Mouse (Mus musculus): ENCODE results near the gene Mrpl45. TPM values are rescaled to one million over a fixed set of nuclear protein-coding genes. Genes with fewer than 3 reads are reported as not detected.
A peak's percentile ranks its signal among the peaks of the same experiment; 100 is the strongest.

Mrpl45 gene
- polyA plus RNA-seq, 1 experiment from 2014 or later: 58.4 TPM

- H3K9ac ChIP-seq (ENCODE audit: low read depth, low read length): peak overlapping the region; percentile 99; the same call in 1 of the 2 replicates
Measured at GRCm38 (mm10) chr11:97278456-97278855, 37.1 kb upstream of the Mrpl45 start.

GRCm38 (mm10) chr11:97279040-97279404, 36.5 kb upstream of the Mrpl45 start:
- H3K4me2 ChIP-seq (replicated peaks; ENCODE audit: low read depth, low read length): peak overlapping the region; percentile 61
- no peak overlapping the region for H3K27ac ChIP-seq (ENCODE audit: low read depth, low read length)
- H3K27me3 ChIP-seq (ENCODE audit: control insufficient read depth, insufficient read depth, low read length): no peaks in the 10 kb centered on the region
- peak overlapping the region; percentile 99 for H3K9ac ChIP-seq (ENCODE audit: low read depth, low read length)
- peaks cover 10% of the 10 kb centered on the region for H3K4me1 ChIP-seq (ENCODE audit: control insufficient read depth, insufficient read depth, low read length)
- no peaks in the 10 kb centered on the region for H3K36me3 ChIP-seq (ENCODE audit: control insufficient read depth, insufficient read depth, low read length)
- ATAC-seq (ENCODE audit: low FRiP score, low TSS enrichment): no peak
- peak overlapping the region; percentile 99 for H3K4me3 ChIP-seq (ENCODE audit: low read length)
- no peaks in the 10 kb centered on the region for H3K9me3 ChIP-seq (ENCODE audit: control insufficient read depth, low read length)
- WGBS: 21% methylated on average over 11 of the region's 11 CpGs

More at GRCm38 (mm10) chr11:97278456-97278855, 37.1 kb upstream of the Mrpl45 start:
- no peaks in the 10 kb centered on the region for H3K27me3 ChIP-seq (ENCODE audit: control insufficient read depth, insufficient read depth, low read length)
- peak overlapping the region; percentile 99; the same call in 1 of the 2 replicates for H3K4me3 ChIP-seq (ENCODE audit: low read length)
- no peaks in the 10 kb centered on the region for H3K36me3 ChIP-seq (ENCODE audit: control insufficient read depth, insufficient read depth, low read length)
- ATAC-seq (ENCODE audit: low FRiP score, low TSS enrichment): no peak
- 64% methylated on average over 6 of the region's 6 CpGs for WGBS
- H3K9me3 ChIP-seq (ENCODE audit: control insufficient read depth, low read length): no peaks in the 10 kb centered on the region
- H3K4me2 ChIP-seq (replicated peaks; ENCODE audit: low read depth, low read length): peak overlapping the region; percentile 61
- H3K4me1 ChIP-seq (ENCODE audit: control insufficient read depth, insufficient read depth, low read length): peaks cover 10% of the 10 kb centered on the region
- H3K27ac ChIP-seq (ENCODE audit: low read depth, low read length): no peak overlapping the region

- ATAC-seq (ENCODE audit: low FRiP score, low TSS enrichment): peak; percentile 84
- Histone ChIP-seq H3K4me1 (ENCODE audit: control insufficient read depth, insufficient read depth, low read length) (peaks cover 10% of the 10 kb centered on the region), H3K27ac (ENCODE audit: low read depth, low read length) (peak overlapping the region; percentile 97), H3K4me3 (ENCODE audit: low read length) (peak overlapping the region; percentile 99), H3K36me3 (ENCODE audit: control insufficient read depth, insufficient read depth, low read length) (no peaks in the 10 kb centered on the region), H3K27me3 (ENCODE audit: control insufficient read depth, insufficient read depth, low read length) (no peaks in the 10 kb centered on the region), H3K9ac (ENCODE audit: low read depth, low read length) (peak overlapping the region; percentile 99), H3K4me2 (replicated peaks; ENCODE audit: low read depth, low read length) (peak overlapping the region; percentile 61), H3K9me3 (ENCODE audit: control insufficient read depth, low read length) (no peaks in the 10 kb centered on the region)
- WGBS: under 1% methylated on average over 50 of the region's 64 CpGs
Measured at GRCm38 (mm10) chr11:97279405-97280215, 35.9 kb upstream of the Mrpl45 start.

- Histone ChIP-seq H3K4me3 (ENCODE audit: low read length) (peak within 1 kb of the TSS; percentile 99), H3K27ac (ENCODE audit: low read depth, low read length) (peak within 1 kb of the TSS; percentile 97), H3K4me2 (replicated peaks; ENCODE audit: low read depth, low read length) (peak within 1 kb of the TSS; percentile 61), H3K27me3 (ENCODE audit: control insufficient read depth, insufficient read depth, low read length) (no peaks in the 10 kb centered on the region), H3K9ac (ENCODE audit: low read depth, low read length) (peak within 1 kb of the TSS; percentile 99), H3K9me3 (ENCODE audit: control insufficient read depth, low read length) (no peaks in the 10 kb centered on the region), H3K4me1 (ENCODE audit: control insufficient read depth, insufficient read depth, low read length) (peaks cover 10% of the 10 kb centered on the region), H3K36me3 (ENCODE audit: control insufficient read depth, insufficient read depth, low read length) (no peaks in the 10 kb centered on the region)
- ATAC-seq (ENCODE audit: low FRiP score, low TSS enrichment): peak; percentile 75
- 1% methylated on average over 61 of the region's 83 CpGs for WGBS
Measured at GRCm38 (mm10) chr11:97280216-97280861, 35.2 kb upstream of the Mrpl45 start, which contains the start of gene Npepps. TSS of gene Npepps (minus strand) at chr11:97280638.

- H3K4me1 ChIP-seq (ENCODE audit: control insufficient read depth, insufficient read depth, low read length): peaks cover 14% of the 10 kb centered on the region
- H3K36me3 ChIP-seq (ENCODE audit: control insufficient read depth, insufficient read depth, low read length): no peaks in the 10 kb centered on the region
- no peaks in the 10 kb centered on the region for H3K27me3 ChIP-seq (ENCODE audit: control insufficient read depth, insufficient read depth, low read length)
- no peak overlapping the region for H3K9ac ChIP-seq (ENCODE audit: low read depth, low read length)
- H3K27ac ChIP-seq (ENCODE audit: low read depth, low read length): no peak overlapping the region
- WGBS: 81% methylated on average over 6 of the region's 6 CpGs
- H3K9me3 ChIP-seq (ENCODE audit: control insufficient read depth, low read length): no peaks in the 10 kb centered on the region
- no peak overlapping the region for H3K4me2 ChIP-seq (replicated peaks; ENCODE audit: low read depth, low read length)
- no peak overlapping the region for H3K4me3 ChIP-seq (ENCODE audit: low read length)
- no peak for ATAC-seq (ENCODE audit: low FRiP score, low TSS enrichment)
Measured at GRCm38 (mm10) chr11:97282179-97282578, 33.3 kb upstream of the Mrpl45 start.

GRCm38 (mm10) chr11:97284854-97285253, 30.7 kb upstream of the Mrpl45 start:
- H3K27me3 ChIP-seq (ENCODE audit: control insufficient read depth, insufficient read depth, low read length): no peaks in the 10 kb centered on the region
- ATAC-seq (ENCODE audit: low FRiP score, low TSS enrichment): no peak
- H3K4me3 ChIP-seq (ENCODE audit: low read length): no peak overlapping the region
- H3K36me3 ChIP-seq (ENCODE audit: control insufficient read depth, insufficient read depth, low read length): no peaks in the 10 kb centered on the region
- WGBS: 79% methylated on average over 4 of the region's 4 CpGs
- no peak overlapping the region for H3K27ac ChIP-seq (ENCODE audit: low read depth, low read length)
- no peak overlapping the region for H3K4me2 ChIP-seq (replicated peaks; ENCODE audit: low read depth, low read length)
- no peaks in the 10 kb centered on the region for H3K9me3 ChIP-seq (ENCODE audit: control insufficient read depth, low read length)
- 0 out of 2 replicates have a peak, but pooled peaks cover 4% of the 10 kb centered on the region for H3K4me1 ChIP-seq (ENCODE audit: control insufficient read depth, insufficient read depth, low read length)
- no peak overlapping the region for H3K9ac ChIP-seq (ENCODE audit: low read depth, low read length)

- H3K9me3 ChIP-seq (ENCODE audit: control insufficient read depth, low read length): no peaks in the 10 kb centered on the region
- no peak overlapping the region for H3K27ac ChIP-seq (ENCODE audit: low read depth, low read length)
- no peak overlapping the region for H3K4me2 ChIP-seq (replicated peaks; ENCODE audit: low read depth, low read length)
- ATAC-seq (ENCODE audit: low FRiP score, low TSS enrichment): no peak
- WGBS: 61% methylated on average over 9 of the region's 9 CpGs
- 0 out of 2 replicates have a peak, but pooled peaks cover 4% of the 10 kb centered on the region for H3K4me1 ChIP-seq (ENCODE audit: control insufficient read depth, insufficient read depth, low read length)
- no peak overlapping the region for H3K9ac ChIP-seq (ENCODE audit: low read depth, low read length)
- H3K27me3 ChIP-seq (ENCODE audit: control insufficient read depth, insufficient read depth, low read length): no peaks in the 10 kb centered on the region
- no peaks in the 10 kb centered on the region for H3K36me3 ChIP-seq (ENCODE audit: control insufficient read depth, insufficient read depth, low read length)
- H3K4me3 ChIP-seq (ENCODE audit: low read length): no peak overlapping the region
Measured at GRCm38 (mm10) chr11:97285852-97286775, 29.4 kb upstream of the Mrpl45 start.

GRCm38 (mm10) chr11:97286973-97287372, 28.5 kb upstream of the Mrpl45 start:
- no peak overlapping the region for H3K4me2 ChIP-seq (replicated peaks; ENCODE audit: low read depth, low read length)
- H3K9me3 ChIP-seq (ENCODE audit: control insufficient read depth, low read length): no peaks in the 10 kb centered on the region
- H3K36me3 ChIP-seq (ENCODE audit: control insufficient read depth, insufficient read depth, low read length): no peaks in the 10 kb centered on the region
- H3K4me3 ChIP-seq (ENCODE audit: low read length): no peak overlapping the region
- no peak for ATAC-seq (ENCODE audit: low FRiP score, low TSS enrichment)
- H3K27ac ChIP-seq (ENCODE audit: low read depth, low read length): no peak overlapping the region
- WGBS: 50% methylated on average over 6 of the region's 6 CpGs
- no peak overlapping the region for H3K9ac ChIP-seq (ENCODE audit: low read depth, low read length)
- 0 out of 2 replicates have a peak, but pooled peaks cover 4% of the 10 kb centered on the region for H3K4me1 ChIP-seq (ENCODE audit: control insufficient read depth, insufficient read depth, low read length)
- no peaks in the 10 kb centered on the region for H3K27me3 ChIP-seq (ENCODE audit: control insufficient read depth, insufficient read depth, low read length)
